Mouse (Mus musculus) 416B (cell line): ENCODE data around the gene AW011738.

Experiments
- DNase-seq: peaks from one replicate; pipeline ENCODE4 v3.0.0; 2011; ENCODE audit warnings: low read depth

AW011738 gene

DNA sequence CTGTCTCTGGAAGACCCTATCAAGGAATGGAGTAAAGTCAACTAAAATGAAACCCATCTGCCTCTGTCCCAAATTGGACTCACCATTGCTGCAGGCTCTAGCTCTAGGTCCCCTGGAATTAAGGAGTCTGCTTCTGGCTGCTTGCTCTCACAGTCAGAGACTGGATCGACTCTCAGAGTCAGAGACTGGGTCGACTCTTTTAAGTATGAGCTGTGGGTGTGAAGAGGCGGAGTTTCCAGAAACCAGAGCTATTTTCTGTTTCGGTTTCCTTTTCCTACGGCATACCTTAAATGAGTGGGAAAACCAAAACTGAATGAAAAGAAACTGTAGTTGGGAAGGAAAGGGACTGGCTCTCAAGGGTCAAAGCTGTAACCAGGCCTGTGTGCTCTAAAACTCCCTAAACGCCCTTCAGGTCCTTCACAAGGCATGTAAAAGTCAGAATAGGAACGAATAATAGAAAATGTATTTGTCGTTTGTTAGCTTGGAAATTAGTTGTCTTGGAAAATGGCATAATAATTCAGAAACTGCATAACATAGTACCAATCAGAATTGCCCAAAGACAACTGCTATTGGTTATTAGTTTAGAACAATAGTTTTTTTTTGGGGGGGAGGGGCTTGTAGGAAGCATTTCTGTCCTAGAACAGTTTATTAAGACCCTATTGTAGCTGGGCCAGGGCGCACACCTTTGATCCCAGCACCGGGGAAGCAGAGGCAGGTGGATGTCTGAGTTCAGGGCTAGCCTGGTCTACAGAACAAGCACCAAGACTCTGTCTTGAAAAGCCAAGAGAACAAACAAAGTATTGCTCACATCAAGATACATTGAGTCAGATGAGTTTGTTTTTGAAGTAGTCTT lies 2.3 kb upstream of the AW011738 start, which contains the start of gene Isg15:
TSS of gene Isg15 (minus strand) at position 196 of the 853 bp plus-strand sequence.
- peak; percentile 82 for DNase-seq

DNA sequence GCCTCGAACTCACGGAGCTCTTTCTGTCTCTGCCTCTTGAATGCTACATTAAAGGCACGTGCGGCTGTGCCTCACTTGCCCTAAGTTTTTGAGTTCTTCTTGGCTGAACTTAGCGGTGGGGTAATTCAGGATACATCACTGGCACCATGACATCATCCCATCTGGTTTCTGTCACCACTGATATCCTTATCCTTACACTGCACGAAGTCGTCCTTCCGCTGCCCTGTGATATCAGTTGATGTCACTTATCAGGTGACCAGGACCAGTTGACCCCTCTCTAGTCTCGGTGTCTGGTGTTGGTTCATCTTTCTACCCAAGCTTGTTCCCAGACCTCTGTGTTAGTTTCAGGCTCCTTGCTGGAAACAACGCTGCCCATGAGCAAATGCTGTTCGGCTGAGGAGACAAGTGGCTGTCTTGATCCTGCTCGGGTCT lies 626 bp upstream of the AW011738 start:
- DNase-seq = peak; percentile 24

DNA sequence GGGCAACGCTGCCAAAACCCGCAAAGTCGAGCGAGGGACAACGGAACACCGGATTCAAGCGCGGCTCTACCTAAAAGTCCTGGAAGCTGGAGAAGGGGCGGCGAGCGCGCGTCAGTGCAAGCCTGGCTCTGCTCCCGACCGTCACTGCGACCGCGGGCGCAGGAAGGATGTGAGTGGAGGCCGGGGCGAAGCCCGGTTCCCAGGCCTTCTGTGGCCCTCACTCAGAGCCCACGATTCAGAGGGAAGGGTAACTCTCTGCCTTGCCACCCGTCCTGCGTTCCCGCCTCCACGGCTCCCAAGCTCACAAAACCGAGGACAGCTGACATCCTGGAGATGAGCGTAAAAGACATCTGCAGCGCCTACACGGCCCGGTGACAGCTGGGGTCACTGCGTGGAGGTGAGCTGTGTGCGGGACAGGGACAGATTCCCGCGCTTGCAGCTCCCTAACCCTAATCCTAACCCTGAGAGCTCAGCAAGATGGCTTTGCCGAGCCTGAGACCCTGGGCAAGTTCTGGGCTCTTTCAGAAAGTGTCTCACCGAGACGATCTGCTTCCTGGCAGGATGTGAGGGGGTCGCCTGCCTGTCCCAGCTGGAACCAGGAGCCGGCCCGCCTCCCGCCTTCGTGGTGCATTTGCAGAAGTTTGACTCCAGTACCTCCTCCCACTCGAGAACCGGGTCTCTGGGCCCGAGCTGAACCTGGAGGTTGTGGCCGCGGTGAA lies 468 bp downstream of the AW011738 start:
- peak; percentile 49 for DNase-seq

DNA sequence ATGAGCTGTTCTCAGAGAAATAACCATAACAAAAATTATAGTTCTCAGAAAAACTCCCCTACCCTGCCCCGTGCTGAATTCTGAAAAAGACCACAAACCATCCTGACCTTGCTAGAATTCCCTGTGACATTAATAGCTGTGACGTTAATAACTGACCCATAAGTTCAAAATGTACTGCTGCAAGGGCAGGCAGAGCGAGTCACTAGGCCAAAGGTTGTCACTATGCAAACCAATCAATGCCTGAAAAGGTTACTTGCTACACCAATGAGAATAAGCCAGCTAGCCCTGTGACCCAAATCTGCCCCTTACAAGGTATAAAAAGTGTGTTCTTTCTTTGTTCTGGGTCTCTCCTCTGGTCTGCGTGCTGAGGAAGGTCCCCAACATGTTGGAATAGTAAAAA lies 5.8 kb downstream of the AW011738 start:
- DNase-seq = no peak

DNA sequence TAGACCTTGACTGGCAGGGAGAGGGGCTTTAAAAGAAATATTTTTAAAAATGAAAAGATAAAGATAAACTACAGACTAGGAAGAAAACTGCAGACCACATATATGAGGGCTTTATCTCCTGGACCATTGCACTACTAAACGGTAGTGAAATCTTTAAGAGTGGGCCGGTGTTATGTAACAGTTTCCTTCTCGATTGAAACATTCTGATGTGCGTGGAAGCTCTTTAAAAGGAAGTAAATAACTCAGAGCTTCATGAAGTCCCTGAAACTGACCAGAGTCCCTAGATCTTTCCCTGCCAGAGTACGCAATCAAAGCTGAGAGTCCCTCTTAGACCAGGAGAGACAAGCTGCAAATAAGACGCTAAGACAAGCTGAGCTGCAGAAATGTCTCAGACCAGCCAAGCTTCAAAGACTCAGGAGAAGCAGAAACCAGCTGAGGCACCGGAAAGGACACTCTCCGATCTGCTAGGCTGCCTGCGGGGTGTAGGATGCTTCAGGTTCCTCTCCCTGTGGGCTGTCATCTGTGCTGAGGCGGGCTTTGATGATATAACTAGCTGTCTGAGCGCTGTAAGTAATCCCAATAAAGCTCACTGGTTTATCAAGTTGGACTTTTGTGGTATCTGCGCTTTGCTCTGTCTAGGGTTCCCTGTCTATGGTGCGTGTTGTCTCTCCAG lies 7.0 kb downstream of the AW011738 start:
- no peak for DNase-seq

DNA sequence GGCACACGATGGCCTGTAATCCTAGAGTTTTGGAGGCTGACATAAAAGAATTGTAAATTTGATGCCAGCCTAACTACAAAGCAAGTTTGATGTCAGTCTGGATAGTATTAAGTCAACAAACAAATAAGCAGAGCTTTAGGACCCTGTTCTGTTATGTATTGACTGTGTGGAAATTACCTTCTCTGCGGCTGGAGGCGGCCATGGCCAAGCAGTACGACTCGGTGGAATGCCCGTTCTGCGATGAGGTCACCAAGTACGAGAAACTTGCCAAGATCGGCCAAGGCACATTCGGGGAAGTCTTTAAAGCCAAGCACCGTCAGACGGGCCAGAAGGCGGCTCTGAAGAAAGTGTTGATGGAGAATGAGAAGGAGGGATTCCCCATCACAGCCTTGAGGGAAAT lies 10.0 kb downstream of the AW011738 start:
- no peak for DNase-seq

DNA sequence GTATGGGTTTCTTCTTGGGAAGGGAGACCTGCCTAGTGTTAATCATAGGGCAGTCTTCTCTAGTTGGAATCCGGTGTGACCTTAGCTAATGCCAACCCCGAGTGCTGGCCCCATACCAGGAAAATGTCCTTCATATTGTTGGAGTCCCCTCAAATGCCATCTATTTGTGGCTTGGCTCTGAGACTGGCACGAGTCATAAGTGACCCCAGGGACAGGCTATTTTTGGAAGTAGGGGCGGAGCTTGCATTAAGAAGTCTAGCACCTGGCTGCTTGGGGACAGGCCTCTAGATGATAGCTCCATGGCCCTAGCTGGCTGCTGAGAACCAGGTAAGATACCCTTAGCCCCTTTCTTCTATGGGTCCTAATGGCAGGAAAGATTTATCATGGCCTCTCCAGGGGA lies 12.5 kb downstream of the AW011738 start, which contains the start of gene Perm1:
TSS of gene Perm1 (plus strand) at position 220 of the 400 bp plus-strand sequence.
- DNase-seq = no peak

DNA sequence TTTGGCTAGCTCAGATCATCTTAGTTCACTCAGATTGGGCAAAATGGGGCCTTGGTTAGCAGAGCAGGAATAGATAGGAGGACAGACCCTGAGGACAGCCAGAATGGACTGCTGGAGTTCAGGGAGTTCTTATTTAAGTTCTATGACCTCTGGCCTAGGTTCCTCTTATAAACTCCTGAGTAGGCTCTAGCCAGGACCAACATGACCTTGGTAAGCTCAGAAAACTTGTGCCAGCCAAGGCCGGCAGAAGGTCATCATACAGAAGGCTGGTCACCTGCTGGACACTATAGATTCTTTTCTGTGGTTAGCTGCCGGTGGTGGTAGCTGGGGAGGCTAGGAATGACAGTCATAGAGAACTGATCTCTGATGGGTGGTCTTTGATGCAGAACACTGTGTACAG lies 13.1 kb downstream of the AW011738 start:
- DNase-seq = no peak

DNA sequence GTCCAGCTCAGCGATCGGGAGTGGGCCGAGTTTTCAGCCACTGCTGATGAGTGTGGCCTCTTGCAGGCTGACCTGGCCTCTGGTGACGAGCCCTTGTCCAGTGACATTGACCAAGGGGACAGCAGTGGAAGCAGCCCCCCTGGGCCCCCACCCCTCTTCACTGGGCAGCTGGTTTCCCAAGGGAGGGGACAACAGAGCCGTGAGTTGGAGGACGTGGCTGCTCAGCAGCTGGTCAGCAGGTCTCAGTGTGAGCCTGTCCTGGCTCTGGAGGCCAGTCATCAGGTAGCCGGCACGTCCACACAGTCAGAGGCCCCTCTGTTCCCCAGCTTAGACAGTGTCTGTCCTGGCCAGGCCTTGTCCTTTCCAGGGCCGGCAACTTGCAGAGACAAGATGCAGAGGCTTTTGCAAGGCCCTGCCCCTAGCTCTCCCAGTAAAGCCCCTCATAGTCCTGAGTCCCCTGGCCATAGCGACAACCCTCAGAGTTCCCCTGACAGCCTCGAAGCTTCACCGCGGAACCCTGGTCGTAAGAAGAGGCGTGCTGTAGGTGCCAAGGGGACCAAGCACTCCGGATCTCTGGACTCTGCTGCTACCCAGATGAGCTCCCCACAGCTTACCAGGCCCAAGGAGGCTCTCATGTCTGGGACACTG lies 14.0 kb downstream of the AW011738 start:
- DNase-seq = no peak

DNA sequence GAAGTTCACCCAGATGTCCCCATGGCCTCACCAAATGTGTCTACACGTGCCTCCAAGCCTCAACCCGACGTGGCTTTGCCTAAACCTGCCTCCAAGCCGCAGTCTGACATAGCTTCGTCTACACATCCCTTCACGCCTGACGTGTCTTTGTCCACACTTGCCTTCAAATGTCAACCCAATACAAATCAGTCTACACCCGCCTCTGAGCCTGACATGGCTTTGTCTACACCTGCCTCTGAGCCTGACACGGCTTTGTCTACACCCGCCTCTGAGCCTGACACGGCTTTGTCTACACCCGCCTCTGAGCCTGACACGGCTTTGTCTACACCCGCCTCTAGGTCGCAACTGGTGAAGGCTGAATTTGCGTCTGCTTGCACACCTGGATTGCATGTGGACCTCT lies 14.7 kb downstream of the AW011738 start:
- DNase-seq = no peak

DNA sequence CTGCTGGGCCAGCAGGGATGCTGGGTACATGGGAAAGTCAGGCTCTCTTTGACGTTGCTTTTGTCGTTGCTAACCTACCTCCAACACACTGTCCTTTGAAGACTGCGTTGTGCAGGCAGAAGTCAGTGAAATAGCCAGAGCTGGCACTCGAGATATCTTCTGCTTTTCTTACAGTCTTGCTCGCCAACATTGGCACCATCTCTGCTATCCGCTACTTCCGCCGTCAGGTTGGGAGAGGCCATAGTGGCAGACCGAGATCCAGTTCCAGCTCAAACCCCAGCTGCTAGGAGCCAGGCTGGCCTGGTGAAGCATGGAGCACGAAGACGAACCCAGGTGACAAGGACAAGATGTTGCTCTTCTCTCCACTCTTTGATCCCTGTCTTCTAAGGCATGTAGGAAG lies 16.8 kb downstream of the AW011738 start:
- no peak for DNase-seq

DNA sequence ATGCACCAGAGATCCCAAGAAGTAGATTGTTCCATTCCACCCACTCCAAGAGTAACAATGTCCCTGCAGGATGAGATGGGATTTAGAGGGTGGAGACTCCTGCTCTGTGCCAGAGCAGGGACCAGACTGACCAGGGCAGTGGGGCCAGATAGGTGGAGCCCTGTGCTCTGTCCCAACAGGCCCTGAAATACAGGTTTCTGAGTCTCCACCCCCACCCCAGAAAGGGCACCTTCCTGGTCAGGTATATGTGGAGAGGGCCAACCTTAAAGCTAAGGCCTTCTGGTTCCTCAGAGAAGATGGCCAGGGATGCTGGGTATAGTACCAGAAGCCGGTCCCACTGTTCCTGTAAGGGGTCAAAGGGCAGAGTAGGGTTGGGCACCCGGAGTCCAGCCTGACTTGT lies 21.2 kb downstream of the AW011738 start:
- DNase-seq = no peak

DNA sequence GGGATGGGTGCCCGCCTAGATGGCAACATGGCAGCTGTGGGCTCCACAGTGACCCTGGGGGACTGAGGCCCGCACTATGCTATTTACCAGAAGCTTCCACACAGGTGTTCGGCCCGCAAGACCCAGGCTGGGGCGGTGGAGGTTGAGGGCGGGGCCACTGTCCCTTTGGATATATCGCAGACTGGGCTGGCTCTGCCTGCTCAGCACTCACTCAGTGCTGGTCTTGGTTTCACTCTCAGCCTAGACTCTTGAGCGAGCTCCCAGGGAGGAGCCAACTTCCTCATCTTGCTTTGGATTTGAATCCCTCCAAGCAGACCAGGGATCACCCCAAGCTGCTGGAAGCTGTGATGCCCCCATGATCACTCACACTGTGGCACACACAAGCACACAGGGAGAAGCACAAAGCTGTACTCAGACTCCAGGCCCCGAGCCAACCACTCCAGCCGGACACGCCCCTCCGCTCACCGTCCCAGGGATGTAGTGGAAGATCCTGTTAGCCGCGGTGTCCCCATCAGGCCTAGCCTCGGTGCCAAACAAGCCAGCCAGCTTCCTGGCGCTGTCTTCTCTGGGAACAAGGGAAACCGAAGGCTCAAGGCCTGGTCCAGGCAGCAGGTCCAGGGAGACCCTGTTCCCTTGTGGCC lies 24.8 kb downstream of the AW011738 start:
- no peak for DNase-seq

DNA sequence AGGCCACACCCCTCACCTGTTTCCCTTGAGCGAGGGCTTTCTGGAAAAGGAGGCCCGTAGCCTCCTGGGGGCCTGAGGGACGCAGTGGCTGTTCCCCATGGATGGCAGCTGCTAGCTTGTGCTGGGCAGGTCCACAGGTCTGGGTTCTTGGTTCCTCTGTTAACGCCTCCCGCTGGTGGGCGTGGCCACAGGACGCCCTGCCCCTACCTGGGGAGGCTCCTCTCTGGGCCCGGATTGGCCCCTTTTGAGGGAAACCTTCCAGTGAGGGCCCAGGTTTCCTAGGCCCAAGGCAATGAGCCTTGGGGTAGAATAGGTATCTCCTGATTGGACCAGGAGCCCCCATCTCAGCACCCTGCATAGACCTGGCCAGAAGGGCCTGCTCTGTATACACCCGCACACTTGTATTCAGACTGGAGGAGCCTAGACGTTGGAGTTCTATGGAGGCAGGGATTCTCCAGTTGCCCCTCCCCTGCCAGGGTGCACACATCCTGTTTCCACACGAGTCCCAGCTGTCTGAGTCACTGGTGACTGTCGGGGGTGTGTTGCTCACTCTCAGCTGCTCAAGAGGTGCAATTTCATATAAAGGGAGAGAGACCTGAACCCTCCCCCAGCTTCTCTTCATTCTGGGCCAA lies 25.4 kb downstream of the AW011738 start:
- DNase-seq = peak; percentile 28

DNA sequence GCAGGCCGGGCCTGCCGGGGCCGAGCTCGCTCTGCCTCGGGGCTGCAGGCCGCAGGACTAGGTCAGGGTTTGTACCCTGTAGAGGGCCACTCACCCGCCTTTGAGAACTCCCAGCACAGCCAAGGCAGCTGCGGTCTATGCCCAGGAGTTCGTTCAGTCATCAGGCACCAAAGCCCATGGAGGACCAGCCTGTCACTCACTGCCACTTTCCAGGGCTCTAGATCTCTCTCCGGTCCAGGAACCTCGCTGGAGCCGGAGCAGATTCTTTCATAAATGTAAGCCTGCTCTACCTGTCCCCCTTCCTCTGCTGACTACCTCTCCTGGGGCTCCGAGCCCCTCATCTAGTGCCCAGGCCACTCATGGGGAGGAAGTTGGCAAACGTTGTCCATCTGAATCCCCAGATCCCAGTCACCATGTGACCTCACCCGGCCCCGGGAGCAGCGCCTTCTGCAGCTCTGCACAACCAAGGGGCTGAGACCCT lies 31.0 kb downstream of the AW011738 start:
- peak; percentile 30 for DNase-seq

DNA sequence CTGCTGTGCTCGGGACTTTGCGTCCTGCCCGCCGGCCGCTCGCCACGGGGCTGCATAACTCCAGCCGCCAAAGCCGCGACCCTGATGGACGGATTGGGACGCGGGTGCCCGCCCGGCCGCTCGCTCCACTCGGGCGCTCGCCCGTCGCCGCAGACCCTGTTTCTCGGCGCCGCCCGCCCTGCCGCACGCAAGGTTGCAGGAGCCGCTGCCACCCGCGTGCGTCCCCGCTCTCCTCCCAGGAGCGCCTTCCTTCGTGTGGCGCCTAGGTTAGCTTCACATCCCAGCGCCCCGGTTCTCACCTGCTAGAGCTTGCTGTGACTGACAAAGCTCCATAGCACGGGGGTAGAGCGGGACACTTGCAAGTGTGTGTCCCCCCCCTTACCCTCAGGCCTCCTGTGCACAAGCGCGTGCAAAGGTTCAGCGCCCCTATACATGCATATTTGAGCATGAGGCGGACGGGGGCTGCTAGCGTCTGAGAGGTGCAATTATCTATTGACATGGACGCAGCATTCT lies 31.7 kb downstream of the AW011738 start, which contains the start of gene Plekhn1:
TSS of gene Plekhn1 (minus strand) at position 157 of the 513 bp plus-strand sequence.
- DNase-seq = peak; percentile 72

DNA sequence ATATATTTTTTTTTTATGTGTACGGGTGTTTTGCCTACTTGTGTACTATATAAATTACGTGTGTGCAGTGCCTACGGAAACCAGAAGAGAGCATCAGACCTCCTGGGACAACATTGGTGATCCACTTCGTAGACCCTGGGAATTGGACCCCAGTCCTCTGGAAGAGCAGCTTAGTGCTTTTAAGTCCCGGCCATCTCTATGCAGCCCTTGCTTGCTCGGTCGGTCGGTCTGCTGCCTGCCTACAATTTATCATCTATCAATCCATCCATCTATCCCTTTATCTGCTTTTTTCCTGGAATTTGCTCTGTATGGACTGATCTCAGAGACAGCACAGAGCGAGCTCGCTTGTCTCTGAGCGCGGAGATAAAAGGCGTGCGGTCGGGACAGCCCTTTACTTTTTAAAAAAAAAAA lies 32.3 kb downstream of the AW011738 start:
- DNase-seq = peak; percentile 86

DNA sequence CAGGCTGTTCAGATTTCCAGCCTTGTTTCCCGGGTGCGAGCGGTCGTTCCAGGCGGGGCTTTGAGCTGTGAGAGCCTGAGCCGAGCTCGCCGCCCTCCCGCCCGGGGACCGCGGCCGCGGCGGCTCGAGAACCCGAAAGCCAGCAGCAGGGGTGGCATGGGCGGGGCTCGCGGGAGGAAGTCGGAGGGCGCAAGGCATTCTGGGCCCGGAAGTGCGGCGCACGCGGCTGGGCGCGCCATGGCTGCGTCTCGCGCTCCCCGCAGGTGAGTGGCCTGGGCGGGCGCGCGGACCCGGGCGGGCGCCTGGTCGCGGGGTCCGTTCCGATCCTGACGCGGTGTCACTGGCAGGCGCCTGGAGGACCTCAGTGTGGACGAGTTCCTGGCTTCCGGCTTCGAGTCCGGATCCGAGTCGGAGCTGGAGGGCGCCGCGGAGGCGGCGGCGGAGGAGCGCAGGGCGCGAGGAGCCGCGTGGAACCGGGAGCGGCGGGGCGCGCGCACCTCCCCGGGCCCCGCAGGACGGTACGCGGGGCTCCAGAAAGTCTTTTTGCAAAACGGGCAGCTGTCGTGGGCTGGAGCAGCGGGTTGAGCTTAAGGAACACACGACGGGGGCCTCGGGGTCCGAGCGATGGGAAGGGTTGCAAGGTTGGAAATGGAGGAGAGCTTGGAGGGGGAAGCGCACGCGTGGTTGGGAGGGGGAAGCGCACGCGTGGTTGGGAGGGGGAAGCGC lies 32.9 kb downstream of the AW011738 start, which contains the start of gene Noc2l:
TSS of gene Noc2l (plus strand) at position 203 of the 726 bp plus-strand sequence.
- peak; percentile 87 for DNase-seq

DNA sequence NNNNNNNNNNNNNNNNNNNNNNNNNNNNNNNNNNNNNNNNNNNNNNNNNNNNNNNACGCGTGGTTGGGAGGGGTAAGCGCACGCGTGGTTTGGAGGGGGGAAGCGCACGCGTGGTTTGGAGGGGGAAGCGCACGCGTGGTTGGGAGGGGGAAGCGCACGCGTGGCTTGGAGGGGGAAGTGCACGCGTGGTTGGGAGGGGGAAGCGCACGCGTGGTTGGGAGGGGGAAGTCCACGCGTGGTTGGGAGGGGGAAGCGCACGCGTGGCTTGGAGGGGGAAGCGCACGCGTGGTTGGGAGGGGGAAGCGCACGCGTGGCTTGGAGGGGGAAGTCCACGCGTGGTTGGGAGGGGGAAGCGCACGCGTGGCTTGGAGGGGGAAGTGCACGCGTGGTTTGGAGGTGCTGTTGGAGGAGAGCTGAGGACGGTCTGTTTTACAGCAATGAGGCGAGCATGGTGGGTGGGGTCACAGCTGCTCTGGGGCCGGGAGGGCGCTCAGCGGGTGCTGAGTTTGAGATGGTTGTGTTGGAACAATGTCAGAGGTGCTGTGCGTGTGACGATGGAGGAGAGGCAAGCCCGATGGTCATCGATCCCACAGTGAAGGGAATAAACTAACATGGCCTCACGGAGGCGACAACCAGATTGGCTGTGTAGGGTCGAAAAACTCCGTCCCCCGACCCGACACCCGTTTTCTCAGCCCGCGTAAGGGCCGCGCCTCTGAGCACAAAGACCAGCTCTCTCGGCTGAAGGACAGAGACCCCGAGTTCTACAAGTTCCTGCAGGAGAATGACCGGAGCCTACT lies 33.7 kb downstream of the AW011738 start:
- peak; percentile 48 for DNase-seq
